Mouse (Mus musculus) embryo, embryonic 10 days (tissue): ENCODE results near the gene Rp9.

Experiments used
- DNase-seq: peaks from one replicate; pipeline ENCODE4 v3.0.0-alpha.2; 2015; ENCODE audit warnings: low spot score

Gene Rp9

GRCm38 (mm10) chr9:22366621-22367020 lies 102.9 kb downstream of the Rp9 start:
- DNase-seq, result no peak

DNA sequence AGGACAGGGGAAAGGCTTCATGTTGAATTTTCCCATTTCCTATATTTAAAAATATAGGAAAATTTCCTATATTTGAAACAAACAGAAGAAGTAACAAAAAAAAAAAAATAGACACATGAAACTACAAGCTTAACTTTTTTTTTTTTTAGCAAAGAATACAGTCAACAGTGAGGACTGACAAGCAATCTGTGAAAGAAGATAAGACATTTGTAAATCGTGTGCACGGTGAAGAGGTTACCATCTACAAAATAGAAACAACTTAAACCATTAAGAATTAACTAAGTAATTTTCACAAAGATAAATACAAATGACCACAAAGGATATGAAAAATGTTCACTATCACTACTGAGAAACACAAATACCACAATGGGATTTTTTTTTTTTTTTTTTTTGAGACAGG lies 103.3 kb downstream of the Rp9 start:
- DNase-seq, result no peak
